Mouse (Mus musculus): ENCODE measurements around the gene Zfp385a. TPM values are rescaled to one million over a fixed set of nuclear protein-coding genes. Genes with fewer than 3 reads are reported as not detected.

Zfp385a gene
- total and polyA plus RNA-seq, 3 experiments = 1.2 to 59.9 (median 2.7) TPM

DNA sequence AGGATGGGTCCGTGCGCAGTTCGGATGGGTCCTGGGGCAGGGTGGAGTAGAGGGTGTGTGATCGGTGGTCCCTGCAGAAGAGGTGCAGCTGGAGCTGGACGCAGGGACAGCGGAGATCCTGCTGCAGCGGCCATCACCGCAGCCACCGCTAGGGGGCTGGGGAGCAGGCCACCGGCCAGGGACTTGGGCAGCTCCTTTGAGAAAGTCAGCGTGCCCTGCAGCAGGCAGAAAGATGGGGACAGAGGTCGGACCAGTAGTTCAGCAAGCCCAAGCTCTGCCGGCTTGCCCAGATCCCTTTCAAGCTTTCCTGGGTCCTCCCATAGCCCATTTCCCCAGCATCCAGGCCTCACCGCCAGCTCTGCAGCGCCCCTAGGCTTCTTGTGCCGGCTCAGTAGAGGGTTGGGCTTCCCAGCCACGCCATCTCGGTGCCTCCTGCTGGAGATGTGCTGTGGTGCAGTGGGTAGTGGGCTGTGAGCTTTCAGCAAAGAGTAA lies 24.8 kb downstream of the Zfp385a start:
- H3K4me2 ChIP-seq (ENCODE audit: insufficient read depth, low read depth, poor library complexity, severe bottlenecking) = no peak overlapping the region
- no peak for DNase-seq (ENCODE audit: extremely low read depth)

DNA sequence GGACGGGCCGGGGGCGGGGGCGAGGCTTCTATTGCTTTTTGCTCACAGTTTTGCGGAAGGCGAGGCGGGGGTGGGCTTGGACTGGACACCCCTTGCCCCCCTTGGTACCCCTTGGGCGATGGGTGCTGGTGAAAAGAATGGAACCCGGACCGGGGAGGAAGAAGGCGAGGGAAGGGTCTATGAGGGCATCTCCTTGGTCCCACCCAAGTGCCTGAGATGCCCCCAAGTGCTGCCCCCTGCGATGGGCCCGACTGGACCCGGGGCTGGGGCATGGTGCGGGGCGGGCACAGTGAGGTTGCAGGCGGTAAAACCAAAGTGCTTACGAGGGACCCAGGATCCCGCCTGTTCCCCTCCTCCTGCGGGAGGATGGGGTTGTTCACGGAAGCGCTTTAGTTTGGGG lies 25.7 kb downstream of the Zfp385a start:
- dilution Hi-C loops (cut with MboI; ENCODE audit: extremely low pct_ligation_motif_present, extremely low pct_unique_long_range_greater_than_20kb, low sequenced_read_pairs) (no loop called here), in situ Hi-C loops (cut with MboI; ENCODE audit: low pct_ligation_motif_present, low pct_unique_long_range_greater_than_20kb, low sequenced_read_pairs) (loop anchor here (10.0 kb wide), 1 partner anchor 329 kb away; no protein-coding TSS in a partner anchor)
- peaks cover 3 to 36% of the 10 kb centered on the region in 2 experiments; a peak in 3 of 4 replicates for H3K4me1 ChIP-seq (ENCODE audit: control insufficient read depth in 1 of 2, insufficient read depth in 2 of 2)
- H3K79me2 ChIP-seq (replicated peaks; ENCODE audit: control insufficient read depth, extremely low read depth, insufficient read depth, poor library complexity, severe bottlenecking) = no peaks in the 10 kb centered on the region
- no peak for DNase-seq (ENCODE audit: extremely low read depth)
- H3K36me3 ChIP-seq (replicated peaks in 1 of 2; ENCODE audit: control insufficient read depth in 1 of 2, insufficient read depth in 1 of 2, low read length in 1 of 2) = peaks cover 10 to 60% of the 10 kb centered on the region in 2 experiments
- H3K4me3 ChIP-seq (replicated peaks in 1 of 3; ENCODE audit: low read depth in 2 of 3, low read length in 2 of 3, poor library complexity in 1 of 3) = no peak overlapping the region
- H3K27ac ChIP-seq (ENCODE audit: insufficient read depth, low read depth) = no peak overlapping the region
- H3K9me3 ChIP-seq (replicated peaks; ENCODE audit: low read length) = no peaks in the 10 kb centered on the region
- TF ChIP-seq ELF1 (IDR thresholded peaks at IDR 0.05; ENCODE audit: low read depth, low read length) = no peak
- no peak for TF ChIP-seq ZKSCAN1 (IDR thresholded peaks at IDR 0.05; ENCODE audit: borderline replicate concordance, low read depth, low read length)
- TF ChIP-seq UBTF (IDR thresholded peaks at IDR 0.05; ENCODE audit: low read depth, low read length) = no peak
- TF ChIP-seq NRF1 (IDR thresholded peaks at IDR 0.05; ENCODE audit: low read depth, low read length) = no peak
- TF ChIP-seq TCF12 (IDR thresholded peaks at IDR 0.05; ENCODE audit: low read depth, low read length) = no peak
- no peak overlapping the region for H3K9ac ChIP-seq (ENCODE audit: insufficient read depth, low read depth)
- H3K4me2 ChIP-seq (ENCODE audit: insufficient read depth, low read depth, poor library complexity, severe bottlenecking) = no peak overlapping the region
- H3K27me3 ChIP-seq (replicated peaks) = no peaks in the 10 kb centered on the region

More for the DNA sequence above, 24.8 kb downstream of the Zfp385a start:
- Histone ChIP-seq H3K27ac (ENCODE audit: insufficient read depth, low read depth) (no peak overlapping the region), H3K9ac (ENCODE audit: insufficient read depth, low read depth) (no peak overlapping the region), H3K27me3 (replicated peaks) (no peaks in the 10 kb centered on the region), H3K4me3 (replicated peaks in 1 of 3; ENCODE audit: low read depth in 2 of 3, low read length in 2 of 3, poor library complexity in 1 of 3) (no peak overlapping the region), H3K79me2 (replicated peaks; ENCODE audit: control insufficient read depth, extremely low read depth, insufficient read depth, poor library complexity, severe bottlenecking) (no peaks in the 10 kb centered on the region), H3K4me1 (ENCODE audit: control insufficient read depth in 1 of 2, insufficient read depth in 2 of 2) (peaks cover 2 to 28% of the 10 kb centered on the region in 2 experiments; a peak in 3 of 4 replicates), H3K36me3 (replicated peaks in 1 of 2; ENCODE audit: control insufficient read depth in 1 of 2, insufficient read depth in 1 of 2, low read length in 1 of 2) (peaks cover 10 to 65% of the 10 kb centered on the region in 2 experiments), H3K9me3 (replicated peaks; ENCODE audit: low read length) (no peaks in the 10 kb centered on the region)
- dilution Hi-C loops (cut with MboI; ENCODE audit: extremely low pct_ligation_motif_present, extremely low pct_unique_long_range_greater_than_20kb, low sequenced_read_pairs) = no loop called here
- in situ Hi-C loops (cut with MboI; ENCODE audit: low pct_ligation_motif_present, low pct_unique_long_range_greater_than_20kb, low sequenced_read_pairs) = loop anchor here (5.0 to 10.0 kb wide), 2 partner anchors 33 to 330 kb away; no protein-coding TSS in a partner anchor
- TF ChIP-seq ZC3H11A (IDR thresholded peaks at IDR 0.05; ENCODE audit: low read depth, low read length) = no peak
- TF ChIP-seq CTCF (conservative IDR thresholded peaks at IDR 0.05 in 1 of 2, IDR thresholded peaks at IDR 0.05 in 1 of 2; ENCODE audit: low read depth in 2 of 2, low read length in 2 of 2) = peak in 1 of 2 experiments; percentile 42; a peak in 2 of 4 replicates
- TF ChIP-seq KAT2A (IDR thresholded peaks at IDR 0.05; ENCODE audit: insufficient replicate concordance, low read length) = no peak
- no peak for TF ChIP-seq SMC3 (IDR thresholded peaks at IDR 0.05; ENCODE audit: low read depth, low read length)
- TF ChIP-seq TCF12 (IDR thresholded peaks at IDR 0.05; ENCODE audit: low read depth, low read length) = no peak
- TF ChIP-seq JUND (conservative IDR thresholded peaks at IDR 0.05; ENCODE audit: low read depth, low read length) = no peak
- TF ChIP-seq E2F4 (IDR thresholded peaks at IDR 0.05; ENCODE audit: insufficient replicate concordance, low read depth, low read length) = no peak

DNA sequence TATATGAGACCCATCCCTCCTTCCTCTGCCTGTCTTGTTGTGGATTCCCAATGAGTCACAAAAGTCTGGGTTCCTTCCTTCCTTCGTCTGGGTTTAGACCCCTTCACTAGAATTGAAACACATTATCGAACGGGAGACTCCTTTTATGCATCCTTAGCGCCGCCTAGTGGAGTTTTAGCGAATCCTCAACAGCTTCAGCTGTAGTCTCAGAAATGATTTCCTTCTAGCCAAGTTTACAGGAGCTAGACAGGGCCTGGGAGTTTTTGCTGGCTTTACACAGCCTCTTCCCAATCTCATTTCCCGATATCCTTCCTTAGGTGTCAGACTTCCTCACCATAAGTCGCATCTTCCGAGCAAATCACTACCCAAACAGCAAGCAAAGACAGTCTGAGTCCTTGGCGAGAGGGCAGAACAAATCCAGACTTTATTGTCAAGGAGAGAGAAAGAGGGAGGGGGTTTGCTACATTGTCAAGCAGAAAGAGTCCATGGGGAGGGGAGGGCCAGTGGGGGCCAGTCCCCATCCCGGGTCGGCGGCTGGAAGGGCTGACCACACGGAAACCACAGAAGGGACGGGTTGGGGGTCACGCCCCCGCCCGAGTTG lies 26.3 kb downstream of the Zfp385a start:
- dilution Hi-C loops (cut with MboI; ENCODE audit: extremely low pct_ligation_motif_present, extremely low pct_unique_long_range_greater_than_20kb, low sequenced_read_pairs) = no loop called here
- Histone ChIP-seq H3K4me3 (replicated peaks in 1 of 3; ENCODE audit: low read depth in 2 of 3, low read length in 2 of 3, poor library complexity in 1 of 3) (no peak overlapping the region), H3K9ac (ENCODE audit: insufficient read depth, low read depth) (no peak overlapping the region), H3K79me2 (replicated peaks; ENCODE audit: control insufficient read depth, extremely low read depth, insufficient read depth, poor library complexity, severe bottlenecking) (no peaks in the 10 kb centered on the region), H3K4me2 (ENCODE audit: insufficient read depth, low read depth, poor library complexity, severe bottlenecking) (no peak overlapping the region), H3K27me3 (replicated peaks) (no peaks in the 10 kb centered on the region), H3K27ac (ENCODE audit: insufficient read depth, low read depth) (no peak overlapping the region), H3K4me1 (ENCODE audit: control insufficient read depth in 1 of 2, insufficient read depth in 2 of 2) (peaks cover 3 to 42% of the 10 kb centered on the region in 2 experiments; a peak in 3 of 4 replicates), H3K36me3 (replicated peaks in 1 of 2; ENCODE audit: control insufficient read depth in 1 of 2, insufficient read depth in 1 of 2, low read length in 1 of 2) (peaks cover 10 to 56% of the 10 kb centered on the region in 2 experiments), H3K9me3 (replicated peaks; ENCODE audit: low read length) (no peaks in the 10 kb centered on the region)
- DNase-seq (ENCODE audit: extremely low read depth) = peak; percentile 88
- peak; percentile 95 to 99 for TF ChIP-seq CTCF (conservative IDR thresholded peaks at IDR 0.05 in 1 of 2, IDR thresholded peaks at IDR 0.05 in 1 of 2; ENCODE audit: low read depth in 2 of 2, low read length in 2 of 2)
- TF ChIP-seq NELFE (IDR thresholded peaks at IDR 0.05; ENCODE audit: low read depth, low read length) = 0 out of 2 replicates have a peak, but pooled peaks have one; percentile 14
- peak; percentile 22; the same call in 1 of the 2 replicates for TF ChIP-seq IRF4 (IDR thresholded peaks at IDR 0.05; ENCODE audit: low read depth, low read length)
- peak; percentile 13; the same call in 1 of the 2 replicates for TF ChIP-seq ELF1 (IDR thresholded peaks at IDR 0.05; ENCODE audit: low read depth, low read length)
- TF ChIP-seq MAZ (IDR thresholded peaks at IDR 0.05; ENCODE audit: low read depth, low read length) = no peak
- no peak for TF ChIP-seq ETS1 (conservative IDR thresholded peaks at IDR 0.05; ENCODE audit: low read depth, low read length)
- peak; percentile 74 for TF ChIP-seq SMC3 (IDR thresholded peaks at IDR 0.05; ENCODE audit: low read depth, low read length)
- TF ChIP-seq BHLHE40 (IDR thresholded peaks at IDR 0.05; ENCODE audit: low read depth, low read length) = no peak
- peak; percentile 85 for TF ChIP-seq RAD21 (IDR thresholded peaks at IDR 0.05; ENCODE audit: low read depth, low read length)
- TF ChIP-seq ZC3H11A (IDR thresholded peaks at IDR 0.05; ENCODE audit: low read depth, low read length) = peak; percentile 32; the same call in 1 of the 2 replicates
- in situ Hi-C loops (cut with MboI; ENCODE audit: low pct_ligation_motif_present, low pct_unique_long_range_greater_than_20kb, low sequenced_read_pairs) = loop anchor here (10.0 kb wide), 1 partner anchor 329 kb away; no protein-coding TSS in a partner anchor

All from CH12.LX (cell line).